Mouse (Mus musculus): ENCODE measurements around the gene Rap1gap2. TPM values are rescaled to one million over a fixed set of nuclear protein-coding genes. Genes with fewer than 3 reads are reported as not detected.

The Rap1gap2 gene
- 2.1 TPM in 2 replicates for polyA plus RNA-seq (2014; fragmentation: Nextera tagmentation; extraction: Ambion mirVana)

DNA sequence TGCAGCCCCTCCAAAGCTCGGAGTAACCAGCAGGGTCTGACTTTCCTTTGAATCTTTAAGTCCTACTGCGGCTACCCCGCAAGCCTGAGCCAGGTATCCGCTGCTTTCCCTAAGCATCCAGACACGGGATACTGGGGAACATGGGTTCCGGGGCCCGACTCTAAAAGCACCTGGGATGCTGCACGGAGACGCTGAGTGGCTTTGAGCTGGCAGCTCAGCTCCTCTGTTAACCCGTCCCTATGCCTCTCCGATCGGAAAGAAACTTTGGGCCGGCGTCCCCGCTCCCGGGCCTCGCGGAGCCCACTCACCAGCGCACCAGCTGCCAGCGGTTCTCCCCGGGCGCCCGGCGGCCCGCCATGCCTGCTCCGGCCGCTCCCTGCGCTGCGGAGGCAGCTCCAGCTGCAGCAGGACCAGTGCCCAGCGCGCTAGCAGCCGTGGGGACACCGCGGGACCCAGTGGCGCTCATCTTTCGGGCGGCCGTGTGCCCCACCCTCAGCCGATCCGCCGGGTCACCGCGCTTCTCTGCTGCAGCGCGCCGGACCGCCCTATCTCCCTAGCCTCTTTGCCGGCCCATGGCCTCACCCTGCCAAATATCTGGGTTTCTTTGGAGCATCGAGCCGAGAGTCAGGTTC lies at the start of gene Rap1gap2:
TSS of gene Rap1gap2 (minus strand) at position 371 of the 632 bp plus-strand sequence.
- H3K9ac ChIP-seq (ENCODE audit: low read depth, low read length) = 0 out of 2 replicates have a peak within 1 kb of the TSS, but pooled peaks have one; percentile 18
- no peaks in the 10 kb centered on the region; the same call in 1 of the 2 replicates for H3K4me1 ChIP-seq (replicated peaks; ENCODE audit: control insufficient read depth, insufficient read depth, low read length)
- WGBS = 3% methylated on average over 50 of the region's 50 CpGs
- ATAC-seq (replicated peaks; ENCODE audit: low FRiP score) (0 out of 2 replicates have a peak, but pooled peaks have one; percentile 36), DNase-seq (ENCODE audit: low spot score) (peak; percentile 38)
- H3K4me3 ChIP-seq (ENCODE audit: low read depth, low read length) = peak within 1 kb of the TSS; percentile 44
- no peaks in the 10 kb centered on the region for H3K36me3 ChIP-seq (ENCODE audit: control insufficient read depth, insufficient read depth, low read length)
- H3K27me3 ChIP-seq (replicated peaks; ENCODE audit: control insufficient read depth, insufficient read depth, low read length) = peaks cover 50% of the 10 kb centered on the region
- H3K9me3 ChIP-seq (ENCODE audit: control insufficient read depth, low read length) = no peaks in the 10 kb centered on the region
- H3K27ac ChIP-seq (ENCODE audit: low read depth, low read length) = no peak within 1 kb of the TSS
- peak within 1 kb of the TSS; percentile 69 for H3K4me2 ChIP-seq

DNA sequence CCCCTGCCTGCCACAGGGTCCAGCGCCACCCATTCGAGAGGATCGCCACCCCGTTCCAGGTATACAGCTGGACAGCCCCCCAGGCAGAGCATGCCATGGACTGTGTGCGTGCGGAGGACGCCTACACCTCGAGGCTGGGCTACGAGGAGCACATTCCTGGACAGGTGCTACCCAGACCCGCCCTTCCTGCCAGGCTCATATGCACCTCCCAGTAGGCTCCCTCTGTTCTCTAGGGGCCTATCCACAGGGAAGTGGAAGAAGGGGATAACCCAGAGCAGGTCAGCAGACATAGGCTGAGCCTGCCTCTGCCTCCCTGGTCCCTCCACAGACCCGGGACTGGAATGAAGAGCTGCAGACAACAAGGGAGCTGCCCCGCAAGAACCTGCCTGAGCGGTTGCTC lies 49.6 kb upstream of the Rap1gap2 start:
- no peak overlapping the region for H3K27ac ChIP-seq (ENCODE audit: low read depth, low read length)
- WGBS = 94% methylated on average over 13 of the region's 13 CpGs
- no peaks in the 10 kb centered on the region for H3K4me1 ChIP-seq (replicated peaks; ENCODE audit: control insufficient read depth, insufficient read depth, low read length)
- H3K9me3 ChIP-seq (ENCODE audit: control insufficient read depth, low read length) = no peaks in the 10 kb centered on the region; the same call in 1 of the 2 replicates
- no peak overlapping the region for H3K9ac ChIP-seq (ENCODE audit: low read depth, low read length)
- DNase-seq (ENCODE audit: low spot score) = no peak
- peaks cover 85% of the 10 kb centered on the region for H3K36me3 ChIP-seq (ENCODE audit: control insufficient read depth, insufficient read depth, low read length)
- ATAC-seq (replicated peaks; ENCODE audit: low FRiP score) = no peak
- no peak overlapping the region for H3K4me3 ChIP-seq (ENCODE audit: low read depth, low read length)
- H3K4me2 ChIP-seq = no peak overlapping the region
- no peaks in the 10 kb centered on the region for H3K27me3 ChIP-seq (replicated peaks; ENCODE audit: control insufficient read depth, insufficient read depth, low read length)

DNA sequence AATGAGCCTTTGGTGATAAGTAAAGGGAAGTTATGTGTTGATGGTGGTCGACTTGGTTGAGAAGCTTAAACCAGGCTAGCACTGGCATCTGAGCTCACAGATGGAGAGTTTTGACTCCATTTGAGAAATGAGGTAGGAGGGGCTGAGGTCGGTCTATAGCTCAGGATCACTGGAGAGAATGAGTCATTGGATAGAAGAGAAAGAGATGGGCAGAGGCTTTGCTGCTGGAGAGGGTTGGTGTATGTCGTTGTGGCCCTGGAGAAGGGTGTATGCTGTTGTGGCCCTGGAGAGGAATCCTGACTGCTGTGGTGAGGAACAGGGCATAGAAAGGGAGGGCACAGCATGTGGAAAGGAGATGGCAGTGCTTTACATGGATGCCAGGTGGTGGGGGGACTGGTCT lies 45.2 kb upstream of the Rap1gap2 start:
- H3K36me3 ChIP-seq (ENCODE audit: control insufficient read depth, insufficient read depth, low read length) = peaks cover 63% of the 10 kb centered on the region
- ATAC-seq (replicated peaks; ENCODE audit: low FRiP score) (no peak), DNase-seq (ENCODE audit: low spot score) (no peak)
- no peak overlapping the region for H3K27ac ChIP-seq (ENCODE audit: low read depth, low read length)
- no peaks in the 10 kb centered on the region for H3K27me3 ChIP-seq (replicated peaks; ENCODE audit: control insufficient read depth, insufficient read depth, low read length)
- WGBS = 78% methylated on average over 3 of the region's 3 CpGs
- H3K4me1 ChIP-seq (replicated peaks; ENCODE audit: control insufficient read depth, insufficient read depth, low read length) = peaks cover 25% of the 10 kb centered on the region
- H3K4me2 ChIP-seq = no peak overlapping the region
- no peak overlapping the region for H3K4me3 ChIP-seq (ENCODE audit: low read depth, low read length)
- H3K9ac ChIP-seq (ENCODE audit: low read depth, low read length) = no peak overlapping the region
- no peaks in the 10 kb centered on the region; the same call in 1 of the 2 replicates for H3K9me3 ChIP-seq (ENCODE audit: control insufficient read depth, low read length)

DNA sequence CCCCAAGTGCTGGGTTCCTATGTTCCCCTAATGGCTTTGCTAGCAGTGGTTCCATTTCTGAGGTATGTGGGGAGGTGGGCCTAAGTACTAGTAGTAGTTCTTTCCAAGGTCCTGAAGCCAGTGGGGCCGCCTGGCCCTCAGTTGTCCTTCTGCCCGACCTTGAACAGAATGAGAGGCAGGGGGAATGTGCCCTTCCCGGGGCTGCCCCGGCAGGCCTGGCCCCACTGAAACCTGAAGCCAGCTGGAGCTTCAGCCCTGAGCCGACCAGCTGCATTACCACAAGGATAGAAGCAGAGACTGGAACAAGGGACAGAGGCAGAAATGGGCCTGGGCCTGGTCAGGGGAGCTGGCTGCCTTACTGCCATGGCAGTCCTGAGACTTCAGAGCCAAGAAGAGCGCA lies 42.7 kb upstream of the Rap1gap2 start:
- Histone ChIP-seq H3K36me3 (ENCODE audit: control insufficient read depth, insufficient read depth, low read length) (peaks cover 37% of the 10 kb centered on the region), H3K9ac (ENCODE audit: low read depth, low read length) (0 out of 2 replicates have a peak overlapping the region, but pooled peaks have one; percentile 21), H3K4me3 (ENCODE audit: low read depth, low read length) (no peak overlapping the region), H3K27ac (ENCODE audit: low read depth, low read length) (no peak overlapping the region), H3K4me2 (peak overlapping the region; percentile 3), H3K9me3 (ENCODE audit: control insufficient read depth, low read length) (no peaks in the 10 kb centered on the region; the same call in 1 of the 2 replicates), H3K27me3 (replicated peaks; ENCODE audit: control insufficient read depth, insufficient read depth, low read length) (no peaks in the 10 kb centered on the region), H3K4me1 (replicated peaks; ENCODE audit: control insufficient read depth, insufficient read depth, low read length) (peaks cover 31% of the 10 kb centered on the region)
- ATAC-seq (replicated peaks; ENCODE audit: low FRiP score) (no peak), DNase-seq (ENCODE audit: low spot score) (no peak)
- WGBS = 68% methylated on average over 6 of the region's 6 CpGs

DNA sequence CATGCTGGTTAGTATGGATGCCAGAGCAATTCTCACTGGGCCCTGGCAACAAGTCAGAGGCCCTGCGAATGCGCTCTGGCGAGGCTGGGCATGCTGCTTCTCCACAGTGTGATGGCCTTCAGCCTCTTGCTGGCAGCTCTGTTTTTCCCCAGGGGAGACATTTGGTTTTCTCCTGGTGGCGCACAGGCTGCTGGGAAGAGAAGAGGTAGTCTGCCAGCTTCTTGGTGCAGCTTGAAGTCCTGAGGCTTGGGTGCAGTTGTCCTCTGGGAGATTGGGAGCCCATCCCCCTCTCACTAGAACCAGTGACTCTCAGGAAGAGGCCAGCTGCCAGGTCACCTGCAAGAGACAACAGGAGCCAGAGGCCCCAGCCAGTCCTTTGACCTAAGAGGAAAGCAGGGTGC lies 42.1 kb upstream of the Rap1gap2 start:
- Histone ChIP-seq H3K36me3 (ENCODE audit: control insufficient read depth, insufficient read depth, low read length) (peaks cover 31% of the 10 kb centered on the region), H3K4me3 (ENCODE audit: low read depth, low read length) (no peak overlapping the region), H3K27ac (ENCODE audit: low read depth, low read length) (no peak overlapping the region; the same call in 1 of the 2 replicates), H3K4me2 (peak overlapping the region; percentile 3), H3K9me3 (ENCODE audit: control insufficient read depth, low read length) (no peaks in the 10 kb centered on the region), H3K27me3 (replicated peaks; ENCODE audit: control insufficient read depth, insufficient read depth, low read length) (no peaks in the 10 kb centered on the region), H3K9ac (ENCODE audit: low read depth, low read length) (no peak overlapping the region), H3K4me1 (replicated peaks; ENCODE audit: control insufficient read depth, insufficient read depth, low read length) (peaks cover 36% of the 10 kb centered on the region)
- no peak for ATAC-seq (replicated peaks; ENCODE audit: low FRiP score)
- DNase-seq (ENCODE audit: low spot score) = no peak
- WGBS = 90% methylated on average over 4 of the region's 4 CpGs

DNA sequence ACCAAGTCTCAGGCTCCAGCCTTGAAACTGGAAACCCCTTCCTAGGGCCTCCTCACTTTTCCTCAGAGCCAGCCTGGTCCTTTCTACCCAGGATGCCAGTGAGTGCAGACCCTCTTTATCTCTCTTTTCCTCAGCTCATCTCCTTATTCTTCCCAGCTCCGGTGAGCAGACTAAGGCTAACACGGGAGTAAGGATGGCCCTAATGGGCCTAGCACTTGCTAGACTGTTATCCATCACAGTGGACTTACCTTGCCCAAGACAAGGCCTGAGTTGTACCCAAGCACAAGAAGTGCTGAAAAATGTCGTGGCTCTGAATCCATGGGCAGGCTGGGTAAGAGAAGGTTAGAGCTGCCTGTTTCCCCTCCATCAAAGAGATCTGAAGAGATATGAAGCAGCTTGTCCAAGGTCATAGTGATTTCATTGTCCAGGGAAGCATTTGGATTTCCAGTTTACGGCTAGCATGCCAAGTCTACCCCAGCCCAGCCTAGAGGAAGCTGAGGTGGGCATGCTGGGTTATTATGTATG lies 39.9 kb upstream of the Rap1gap2 start:
- H3K9me3 ChIP-seq (ENCODE audit: control insufficient read depth, low read length) = no peaks in the 10 kb centered on the region
- no peak for ATAC-seq (replicated peaks; ENCODE audit: low FRiP score)
- H3K4me2 ChIP-seq = peak overlapping the region; percentile 57
- peak overlapping the region; percentile 99 for H3K4me3 ChIP-seq (ENCODE audit: low read depth, low read length)
- H3K9ac ChIP-seq (ENCODE audit: low read depth, low read length) = peak overlapping the region; percentile 95
- H3K27me3 ChIP-seq (replicated peaks; ENCODE audit: control insufficient read depth, insufficient read depth, low read length) = no peaks in the 10 kb centered on the region
- DNase-seq (ENCODE audit: low spot score) = no peak
- peaks cover 36% of the 10 kb centered on the region for H3K4me1 ChIP-seq (replicated peaks; ENCODE audit: control insufficient read depth, insufficient read depth, low read length)
- H3K36me3 ChIP-seq (ENCODE audit: control insufficient read depth, insufficient read depth, low read length) = peaks cover 11% of the 10 kb centered on the region
- H3K27ac ChIP-seq (ENCODE audit: low read depth, low read length) = peak overlapping the region; percentile 90; the same call in 1 of the 2 replicates
- WGBS = 50% methylated on average over 4 of the region's 4 CpGs

DNA sequence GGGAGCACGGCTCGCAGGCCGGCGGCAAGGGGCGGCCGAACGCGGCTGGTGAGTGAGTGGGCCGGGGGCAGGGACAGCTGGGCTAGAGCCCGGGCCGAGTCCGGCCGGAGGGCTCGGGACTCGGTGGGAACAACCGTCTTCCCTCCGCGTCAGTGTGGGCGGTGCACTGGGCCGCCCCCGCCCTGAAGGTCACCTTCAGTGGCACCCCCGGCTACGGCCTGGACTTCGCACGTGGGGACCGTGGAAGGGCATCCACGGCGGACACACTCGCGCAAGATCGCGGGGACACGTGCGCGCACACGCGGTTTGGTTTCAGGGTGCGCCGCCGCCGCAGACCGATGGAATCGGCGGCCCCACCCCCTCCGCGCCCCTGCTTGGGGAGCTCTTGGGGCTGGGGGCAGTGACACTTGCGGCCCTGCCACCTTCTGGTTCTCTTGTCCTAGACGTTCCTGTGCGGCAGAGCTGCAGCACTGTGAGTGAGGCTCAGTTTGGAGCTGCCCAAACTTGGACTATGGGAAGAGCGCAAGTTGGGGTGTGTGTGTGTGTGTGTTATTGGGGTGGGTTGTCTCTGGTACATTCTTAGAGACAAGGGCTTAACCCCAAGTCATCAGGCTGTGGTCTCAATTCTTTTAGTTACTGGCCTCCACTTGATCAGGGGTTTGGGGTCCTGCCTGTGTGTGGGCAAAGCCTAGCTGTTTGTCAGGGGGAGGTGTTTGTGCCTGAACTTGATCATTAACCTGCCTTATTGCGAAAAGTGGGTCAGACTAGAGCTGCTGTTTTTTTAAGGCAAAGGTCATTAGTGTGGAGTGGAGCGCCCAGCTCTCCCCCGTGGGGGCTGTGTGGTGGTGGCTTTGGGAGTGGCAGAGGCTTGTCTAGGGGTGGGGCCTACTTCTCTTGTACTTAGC lies 39.2 kb upstream of the Rap1gap2 start:
- WGBS = 1% methylated on average over 53 of the region's 53 CpGs

DNA sequence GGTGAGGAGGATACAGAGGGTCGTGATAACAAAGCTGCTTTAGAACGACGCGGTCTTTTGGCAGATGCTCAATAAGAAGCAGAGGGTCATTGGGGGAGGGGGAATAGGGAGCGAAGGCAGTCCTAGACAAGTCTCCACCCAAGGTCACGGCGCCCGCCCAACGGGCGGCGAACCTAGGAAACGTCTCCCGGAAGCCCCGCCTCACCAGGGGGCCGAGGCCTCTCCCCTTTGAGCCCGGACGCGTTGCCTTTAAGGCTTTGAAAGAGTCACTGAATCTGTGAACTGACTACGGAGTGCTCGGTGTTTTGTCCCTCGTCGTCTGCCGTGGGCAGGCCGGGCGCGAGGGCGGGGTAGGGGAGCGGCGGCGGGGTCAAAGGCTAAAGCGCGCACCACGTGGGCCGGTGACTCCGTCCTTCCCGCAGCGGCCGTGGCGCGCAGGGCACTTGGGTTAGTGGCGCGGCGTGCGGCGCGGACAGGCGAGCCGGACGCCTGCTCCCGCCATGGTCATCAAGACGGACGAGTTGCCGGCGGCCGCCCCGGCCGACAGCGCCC lies 38.5 kb upstream of the Rap1gap2 start, which contains the start of gene Cluh:
TSS of gene Cluh (plus strand) at position 401 of the 552 bp plus-strand sequence.
- WGBS = under 1% methylated on average over 58 of the region's 58 CpGs

More for the DNA sequence above, 39.2 kb upstream of the Rap1gap2 start:
- Histone ChIP-seq H3K27ac (ENCODE audit: low read depth, low read length) (peak overlapping the region; percentile 90), H3K9ac (ENCODE audit: low read depth, low read length) (peak overlapping the region; percentile 95), H3K27me3 (replicated peaks; ENCODE audit: control insufficient read depth, insufficient read depth, low read length) (no peaks in the 10 kb centered on the region), H3K4me2 (peak overlapping the region; percentile 57), H3K4me1 (replicated peaks; ENCODE audit: control insufficient read depth, insufficient read depth, low read length) (peaks cover 36% of the 10 kb centered on the region), H3K9me3 (ENCODE audit: control insufficient read depth, low read length) (no peaks in the 10 kb centered on the region), H3K36me3 (ENCODE audit: control insufficient read depth, insufficient read depth, low read length) (peaks cover 11% of the 10 kb centered on the region), H3K4me3 (ENCODE audit: low read depth, low read length) (peak overlapping the region; percentile 99)
- ATAC-seq (replicated peaks; ENCODE audit: low FRiP score) = peak; percentile 60
- no peak for DNase-seq (ENCODE audit: low spot score)

More for the DNA sequence above, 38.5 kb upstream of the Rap1gap2 start, which contains the start of gene Cluh:
- peaks cover 9% of the 10 kb centered on the region for H3K36me3 ChIP-seq (ENCODE audit: control insufficient read depth, insufficient read depth, low read length)
- no peaks in the 10 kb centered on the region for H3K9me3 ChIP-seq (ENCODE audit: control insufficient read depth, low read length)
- peak within 1 kb of the TSS; percentile 95 for H3K9ac ChIP-seq (ENCODE audit: low read depth, low read length)
- no peaks in the 10 kb centered on the region for H3K27me3 ChIP-seq (replicated peaks; ENCODE audit: control insufficient read depth, insufficient read depth, low read length)
- H3K27ac ChIP-seq (ENCODE audit: low read depth, low read length) = peak within 1 kb of the TSS; percentile 90
- DNase-seq (ENCODE audit: low spot score) (peak; percentile 97), ATAC-seq (replicated peaks; ENCODE audit: low FRiP score) (peak; percentile 91)
- H3K4me2 ChIP-seq = peak within 1 kb of the TSS; percentile 57
- H3K4me3 ChIP-seq (ENCODE audit: low read depth, low read length) = peak within 1 kb of the TSS; percentile 99
- peaks cover 36% of the 10 kb centered on the region for H3K4me1 ChIP-seq (replicated peaks; ENCODE audit: control insufficient read depth, insufficient read depth, low read length)

Measured in liver, embryonic 11.5 days (tissue).